Mouse (Mus musculus): ENCODE measurements around the gene Tenm2. TPM values are rescaled to one million over a fixed set of nuclear protein-coding genes. Genes with fewer than 3 reads are reported as not detected.

The Tenm2 gene
- total and polyA plus RNA-seq, 3 experiments = not detected

GRCm38 (mm10) chr11:36073074-36073818 is 1162.5 kb downstream of the Tenm2 start:
- H3K27ac ChIP-seq (ENCODE audit: insufficient read depth, low read depth) = no peak overlapping the region
- H3K9ac ChIP-seq (ENCODE audit: insufficient read depth, low read depth) = no peak overlapping the region
- no peaks in the 10 kb centered on the region for H3K4me1 ChIP-seq (ENCODE audit: control insufficient read depth in 1 of 2, insufficient read depth in 2 of 2)
- H3K27me3 ChIP-seq (replicated peaks) = peaks cover 26% of the 10 kb centered on the region
- TF ChIP-seq E2F4 (IDR thresholded peaks at IDR 0.05; ENCODE audit: insufficient replicate concordance, low read depth, low read length) (no peak), ZMIZ1 (IDR thresholded peaks at IDR 0.05; ENCODE audit: low read depth, low read length) (no peak), MAX (IDR thresholded peaks at IDR 0.05; ENCODE audit: low read length) (no peak), HCFC1 (IDR thresholded peaks at IDR 0.05; ENCODE audit: low read depth, low read length) (no peak), MEF2A (IDR thresholded peaks at IDR 0.05; ENCODE audit: borderline replicate concordance, low read depth, low read length) (no peak), MYC (IDR thresholded peaks at IDR 0.05; ENCODE audit: low read depth, low read length) (no peak), RCOR1 (conservative IDR thresholded peaks at IDR 0.05; ENCODE audit: low read depth, low read length) (no peak), CTCF (conservative IDR thresholded peaks at IDR 0.05 in 1 of 2, IDR thresholded peaks at IDR 0.05 in 1 of 2; ENCODE audit: low read depth in 2 of 2, low read length in 2 of 2) (no peak), TBP (conservative IDR thresholded peaks at IDR 0.05; ENCODE audit: low read depth, low read length) (no peak), POLR2A (IDR thresholded peaks at IDR 0.05; ENCODE audit: low read depth, low read length) (no peak), USF1 (IDR thresholded peaks at IDR 0.05; ENCODE audit: low read depth, low read length) (no peak), ZKSCAN1 (IDR thresholded peaks at IDR 0.05; ENCODE audit: borderline replicate concordance, low read depth, low read length) (no peak), POLR2AphosphoS2 (IDR thresholded peaks at IDR 0.05; ENCODE audit: low read depth, low read length) (no peak), CHD1 (IDR thresholded peaks at IDR 0.05; ENCODE audit: low read depth, low read length) (no peak), IRF4 (IDR thresholded peaks at IDR 0.05; ENCODE audit: low read depth, low read length) (no peak), ELF1 (IDR thresholded peaks at IDR 0.05; ENCODE audit: low read depth, low read length) (no peak), ZNF384 (IDR thresholded peaks at IDR 0.05; ENCODE audit: low read depth, low read length) (no peak), JUN (IDR thresholded peaks at IDR 0.05; ENCODE audit: insufficient read depth, low read depth, low read length) (no peak)
- H3K36me3 ChIP-seq (replicated peaks in 1 of 2; ENCODE audit: control insufficient read depth in 1 of 2, insufficient read depth in 1 of 2, low read length in 1 of 2) = no peaks in the 10 kb centered on the region
- DNase-seq (ENCODE audit: extremely low read depth) = no peak
- H3K4me2 ChIP-seq (ENCODE audit: insufficient read depth, low read depth, poor library complexity, severe bottlenecking) = no peak overlapping the region
- peaks cover 15% of the 10 kb centered on the region for H3K9me3 ChIP-seq (replicated peaks; ENCODE audit: low read length)
- in situ Hi-C loops (cut with MboI; ENCODE audit: low pct_ligation_motif_present, low pct_unique_long_range_greater_than_20kb, low sequenced_read_pairs) = no loop called here
- no peaks in the 10 kb centered on the region for H3K79me2 ChIP-seq (replicated peaks; ENCODE audit: control insufficient read depth, extremely low read depth, insufficient read depth, poor library complexity, severe bottlenecking)
- dilution Hi-C loops (cut with MboI; ENCODE audit: extremely low pct_ligation_motif_present, extremely low pct_unique_long_range_greater_than_20kb, low sequenced_read_pairs) = no loop called here
- H3K4me3 ChIP-seq (replicated peaks in 1 of 3; ENCODE audit: low read depth in 2 of 3, low read length in 2 of 3, poor library complexity in 1 of 3) = no peak overlapping the region

GRCm38 (mm10) chr11:36072646-36073045 is 1163.1 kb downstream of the Tenm2 start:
- Histone ChIP-seq H3K4me1 (ENCODE audit: control insufficient read depth in 1 of 2, insufficient read depth in 2 of 2) (no peaks in the 10 kb centered on the region), H3K27me3 (replicated peaks) (peaks cover 27% of the 10 kb centered on the region), H3K27ac (ENCODE audit: insufficient read depth, low read depth) (no peak overlapping the region), H3K4me2 (ENCODE audit: insufficient read depth, low read depth, poor library complexity, severe bottlenecking) (no peak overlapping the region), H3K9ac (ENCODE audit: insufficient read depth, low read depth) (no peak overlapping the region), H3K36me3 (replicated peaks in 1 of 2; ENCODE audit: control insufficient read depth in 1 of 2, insufficient read depth in 1 of 2, low read length in 1 of 2) (no peaks in the 10 kb centered on the region), H3K9me3 (replicated peaks; ENCODE audit: low read length) (peaks cover 12% of the 10 kb centered on the region), H3K79me2 (replicated peaks; ENCODE audit: control insufficient read depth, extremely low read depth, insufficient read depth, poor library complexity, severe bottlenecking) (no peaks in the 10 kb centered on the region), H3K4me3 (replicated peaks in 1 of 3; ENCODE audit: low read depth in 2 of 3, low read length in 2 of 3, poor library complexity in 1 of 3) (no peak overlapping the region)
- no peak for TF ChIP-seq CTCF (conservative IDR thresholded peaks at IDR 0.05 in 1 of 2, IDR thresholded peaks at IDR 0.05 in 1 of 2; ENCODE audit: low read depth in 2 of 2, low read length in 2 of 2)
- TF ChIP-seq SMC3 (IDR thresholded peaks at IDR 0.05; ENCODE audit: low read depth, low read length) = no peak
- TF ChIP-seq MAFK (IDR thresholded peaks at IDR 0.05; ENCODE audit: insufficient replicate concordance, low read length) = no peak
- no peak for TF ChIP-seq HCFC1 (IDR thresholded peaks at IDR 0.05; ENCODE audit: low read depth, low read length)
- TF ChIP-seq GABPA (IDR thresholded peaks at IDR 0.05; ENCODE audit: insufficient replicate concordance, low read depth, low read length) = no peak
- TF ChIP-seq JUN (IDR thresholded peaks at IDR 0.05; ENCODE audit: insufficient read depth, low read depth, low read length) = no peak
- TF ChIP-seq MYC (IDR thresholded peaks at IDR 0.05; ENCODE audit: low read depth, low read length) = no peak
- no peak for TF ChIP-seq E2F4 (IDR thresholded peaks at IDR 0.05; ENCODE audit: insufficient replicate concordance, low read depth, low read length)
- no peak for TF ChIP-seq ELF1 (IDR thresholded peaks at IDR 0.05; ENCODE audit: low read depth, low read length)
- DNase-seq (ENCODE audit: extremely low read depth) = no peak
- dilution Hi-C loops (cut with MboI; ENCODE audit: extremely low pct_ligation_motif_present, extremely low pct_unique_long_range_greater_than_20kb, low sequenced_read_pairs) = no loop called here
- in situ Hi-C loops (cut with MboI; ENCODE audit: low pct_ligation_motif_present, low pct_unique_long_range_greater_than_20kb, low sequenced_read_pairs) = no loop called here
